Mouse (Mus musculus) thymus, adult 2 months (tissue): ENCODE data around the gene Ube4a.

Source experiments
- CTCF ChIP-seq: fragments of 200-500 bp; IDR thresholded peaks from 2 replicates; pipeline ENCODE4 v1.5.1; 2012; ENCODE audit warnings: mild to moderate bottlenecking, control low read depth, low read length, moderate library complexity, borderline replicate concordance; ENCODE audit not compliant: control insufficient read depth, poor library complexity, insufficient read depth; ENCODE audit errors: extremely low read depth
- POLR2A ChIP-seq: fragments of 200-500 bp; IDR thresholded peaks from 2 replicates; pipeline ENCODE4 v1.6.1; 2012; ENCODE audit warnings: mild to moderate bottlenecking, low read length, control low read depth, moderate library complexity; ENCODE audit not compliant: control insufficient read depth, poor library complexity, insufficient read depth; ENCODE audit errors: extremely low read depth

GRCm38 (mm10) chr9:44982081-44982480 lies 16.7 kb upstream of the Ube4a start:
- TF ChIP-seq POLR2A (no peak), CTCF (no peak)
